Mouse (Mus musculus) testis, adult 2 months (tissue): ENCODE results near the gene Ttc5.

ENCODE experiments used
- CTCF ChIP-seq: fragments of 200-500 bp; IDR thresholded peaks from 2 replicates; pipeline ENCODE4 v1.5.1; 2012; ENCODE audit warnings: low read depth, mild to moderate bottlenecking, inconsistent platforms, low read length, moderate library complexity; ENCODE audit not compliant: control insufficient read depth, insufficient read depth, insufficient replicate concordance
- POLR2A ChIP-seq: fragments of 200-500 bp; IDR thresholded peaks from 2 replicates; pipeline ENCODE4 v1.6.1; 2012; ENCODE audit warnings: low read depth, mild to moderate bottlenecking, inconsistent platforms, low read length, moderate library complexity; ENCODE audit not compliant: control insufficient read depth

DNA sequence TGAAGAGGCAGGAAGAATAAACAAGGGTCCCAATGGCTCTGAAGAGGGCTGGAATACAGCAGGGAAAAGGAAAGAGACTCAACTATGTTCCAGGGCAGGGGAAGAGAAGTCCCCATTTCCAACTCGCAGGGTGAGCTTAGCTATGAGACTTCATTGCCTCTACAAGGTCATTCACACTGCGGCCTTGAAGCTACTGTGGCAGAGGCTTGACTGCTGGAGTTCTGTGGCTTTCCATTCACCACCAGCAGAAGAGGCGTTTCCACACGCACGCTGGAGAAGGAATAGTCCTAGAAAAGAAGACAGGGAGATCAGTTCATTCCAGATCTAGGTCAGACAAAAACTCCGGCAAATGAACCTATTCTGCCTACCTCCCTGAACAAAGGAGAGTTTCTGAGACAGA, 19.6 kb downstream of the Ttc5 start:
- TF ChIP-seq POLR2A (no peak), CTCF (no peak)
